Mouse (Mus musculus) Patski (cell line): Measurements from ENCODE around the gene Atat1. TPM values are rescaled to one million over a fixed set of nuclear protein-coding genes. Genes with fewer than 3 reads are reported as not detected.
"Not testable (repeated sequence)": the region's sequence is repeated elsewhere in the genome, so short reads cannot be mapped to it uniquely, and the experiment has no call there.

Experiments used
- ATAC-seq: fragments of 100-300 bp; one replicate; pipeline ENCODE4 v1.8.0; 2021
- CTCF ChIA-PET: fragments of 350-600 bp; sonication (Branson Sonifier 250); formaldehyde crosslinking; loops from one replicate; lab custom pipeline; 2022; ENCODE audit warnings: inconsistent platforms; lab: Charles Lee
- POLR2A ChIA-PET: fragments of 350-600 bp; sonication (Branson Sonifier 250); formaldehyde crosslinking; loops from one replicate; lab custom pipeline; 2022; ENCODE audit warnings: antibody characterized with exemption, inconsistent platforms; lab: Charles Lee
- DNase-seq: peaks from one replicate; pipeline ENCODE4 v3.0.0-alpha.2; 2011; ENCODE audit warnings: low read depth, low spot score
- H3K27me3 ChIP-seq: fragments of 371-371 bp; one replicate; pipeline ENCODE4 v1.5.1; 2021
- CTCF ChIP-seq: fragments of 100-300 bp; IDR thresholded peaks from one replicate; pipeline ENCODE4 v1.5.1; 2021
- in situ Hi-C: fragments of 300-500 bp; cut with MboI; formaldehyde crosslinking; loops from 3 replicates; pipeline ENCODE4 v1.11.1; 2018; ENCODE audit warnings: low pct_unique_long_range_greater_than_20kb, mixed read lengths
- polyA plus RNA-seq: library from polyadenylated mRNA; unstranded; gene quantifications from one replicate; pipeline ENCODE4 v1.2.3, GENCODE M21; 2021

Atat1 gene
- 42.6 TPM for polyA plus RNA-seq

GRCm38 (mm10) chr17:35909919-35910369, at the start of gene Atat1:
Gene Atat1 (minus strand): TSS chr17:35910075.
- CTCF ChIA-PET: no interaction called here
- ATAC-seq (peak; percentile 74), DNase-seq (no peak)
- H3K27me3 ChIP-seq: no peaks in the 10 kb centered on the region
- POLR2A ChIA-PET: interaction anchor here (1.0 kb wide), 1 partner anchor 15 kb away, joined by 3 read pairs; no protein-coding TSS in a partner anchor
- in situ Hi-C loops: loop anchor here (25.0 kb wide), 1 partner anchor 1798 kb away; the partner anchor contains the start of genes Brd2 and H2-DMa
- TF ChIP-seq CTCF: no peak

GRCm38 (mm10) chr17:35958533-35959223, 48.8 kb upstream of the Atat1 start:
- no peak for ATAC-seq
- no peak for DNase-seq

GRCm38 (mm10) chr17:35954665-35955064, 44.8 kb upstream of the Atat1 start:
- in situ Hi-C loops: no loop called here
- no peak for ATAC-seq
- ChIA-PET POLR2A (no interaction called here), CTCF (interaction anchor here (1.7 to 2.5 kb wide), 3 partner anchors 9 to 39 kb away, joined by 6 to 10 read pairs (median 7); no protein-coding TSS in a partner anchor)
- no peaks in the 10 kb centered on the region for H3K27me3 ChIP-seq
- no peak for TF ChIP-seq CTCF
- DNase-seq: no peak

More at GRCm38 (mm10) chr17:35958533-35959223, 48.8 kb upstream of the Atat1 start:
- in situ Hi-C loops: no loop called here
- ChIA-PET POLR2A (no interaction called here), CTCF (interaction anchor here (1.0 to 1.8 kb wide), 3 partner anchors 8 to 36 kb away, joined by 3 to 4 read pairs (median 3); no protein-coding TSS in a partner anchor)
- no peaks in the 10 kb centered on the region for H3K27me3 ChIP-seq
- no peak for TF ChIP-seq CTCF

- CTCF ChIA-PET, in situ Hi-C loops, H3K27me3 ChIP-seq, DNase-seq, POLR2A ChIA-PET: not testable (repeated sequence)
- peak; percentile 35 for ATAC-seq
Measured at GRCm38 (mm10) chr17:35952559-35952958, 42.7 kb upstream of the Atat1 start.

- H3K27me3 ChIP-seq, in situ Hi-C loops, POLR2A ChIA-PET, CTCF ChIA-PET, ATAC-seq, DNase-seq: not testable (repeated sequence)
Measured at GRCm38 (mm10) chr17:35950946-35951345, 41.1 kb upstream of the Atat1 start.

- H3K27me3 ChIP-seq: no peaks in the 10 kb centered on the region
- no peak for TF ChIP-seq CTCF
- ATAC-seq (no peak), DNase-seq (no peak)
- ChIA-PET POLR2A (no interaction called here), CTCF (no interaction called here)
- in situ Hi-C loops: loop anchor here (5.0 to 10.0 kb wide), 3 partner anchors 52 to 245 kb away; no protein-coding TSS in a partner anchor
Measured at GRCm38 (mm10) chr17:35939941-35940340, 30.1 kb upstream of the Atat1 start.

- in situ Hi-C loops: loop anchor here (5.0 to 10.0 kb wide), 3 partner anchors 53 to 246 kb away; no protein-coding TSS in a partner anchor
- ChIA-PET POLR2A (no interaction called here), CTCF (interaction anchor here (1.2 to 4.6 kb wide), 4 partner anchors 12 to 54 kb away, joined by 4 to 74 read pairs (median 6); partner anchors contain the start of gene Abcf1)
- DNase-seq (no peak), ATAC-seq (no peak)
- TF ChIP-seq CTCF: no peak
- H3K27me3 ChIP-seq: no peaks in the 10 kb centered on the region
Measured at GRCm38 (mm10) chr17:35939108-35939507, 29.2 kb upstream of the Atat1 start.

- ChIA-PET CTCF (interaction anchor here (0.6 to 4.6 kb wide), 17 partner anchors 9 to 126 kb away, joined by 3 to 74 read pairs (median 4); partner anchors contain the start of gene Abcf1), POLR2A (interaction anchor here (1.0 kb wide), 1 partner anchor 18 kb away, joined by 5 read pairs; no protein-coding TSS in a partner anchor)
- H3K27me3 ChIP-seq: no peaks in the 10 kb centered on the region
- ATAC-seq (peak; percentile 35), DNase-seq (peak; percentile 28)
- peak; percentile 87 for TF ChIP-seq CTCF
- in situ Hi-C loops: loop anchor here (5.0 to 10.0 kb wide), 3 partner anchors 54 to 247 kb away; no protein-coding TSS in a partner anchor
Measured at GRCm38 (mm10) chr17:35937700-35938348, 27.9 kb upstream of the Atat1 start.

- CTCF ChIA-PET: interaction anchor here (4.6 kb wide), 1 partner anchor 57 kb away, joined by 74 read pairs; no protein-coding TSS in a partner anchor
- DNase-seq, POLR2A ChIA-PET, ATAC-seq, H3K27me3 ChIP-seq: not testable (repeated sequence)
- in situ Hi-C loops: loop anchor here (5.0 to 10.0 kb wide), 3 partner anchors 57 to 249 kb away; no protein-coding TSS in a partner anchor
Measured at GRCm38 (mm10) chr17:35935763-35936162, 25.9 kb upstream of the Atat1 start.

- no peaks in the 10 kb centered on the region for H3K27me3 ChIP-seq
- ATAC-seq (no peak), DNase-seq (no peak)
- no peak for TF ChIP-seq CTCF
- CTCF ChIA-PET: interaction anchor here (1.4 kb wide), 1 partner anchor 61 kb away, joined by 3 read pairs; no protein-coding TSS in a partner anchor
- in situ Hi-C loops: loop anchor here (10.0 kb wide), 2 partner anchors 182 to 252 kb away; no protein-coding TSS in a partner anchor
- POLR2A ChIA-PET: no interaction called here
Measured at GRCm38 (mm10) chr17:35932608-35933007, 22.7 kb upstream of the Atat1 start.
